Mouse (Mus musculus): Measurements from ENCODE around the gene Abca9.

The Abca9 gene

GRCm38 (mm10) chr11:110167459-110168251 lies at the start of gene Abca9:
Gene Abca9, minus strand, starts transcription at chr11:110168196.
- DNase-seq (ENCODE audit: low spot score in 2 of 2), result peak; percentile 18 to 33

GRCm38 (mm10) chr11:110217118-110217517 lies 49.1 kb upstream of the Abca9 start:
- no peak for DNase-seq (ENCODE audit: low spot score in 2 of 2)

- no peak for DNase-seq (ENCODE audit: low spot score in 2 of 2)
Observed at GRCm38 (mm10) chr11:110203930-110204329, 35.9 kb upstream of the Abca9 start.

- no peak for DNase-seq (ENCODE audit: low spot score in 2 of 2)
Observed at GRCm38 (mm10) chr11:110198882-110199281, 30.9 kb upstream of the Abca9 start.

GRCm38 (mm10) chr11:110196561-110197306 lies 28.7 kb upstream of the Abca9 start:
- DNase-seq (ENCODE audit: low spot score in 2 of 2), result no peak

GRCm38 (mm10) chr11:110195310-110195709 lies 27.3 kb upstream of the Abca9 start:
- no peak for DNase-seq (ENCODE audit: low spot score in 2 of 2)

GRCm38 (mm10) chr11:110171212-110171611 lies 3.2 kb upstream of the Abca9 start:
- no peak for DNase-seq (ENCODE audit: low spot score in 2 of 2)

- no peak for DNase-seq (ENCODE audit: low spot score in 2 of 2)
Observed at GRCm38 (mm10) chr11:110165822-110166221, 2.2 kb downstream of the Abca9 start.

GRCm38 (mm10) chr11:110165409-110165808 lies 2.6 kb downstream of the Abca9 start:
- DNase-seq (ENCODE audit: low spot score in 2 of 2), result no peak

- no peak for DNase-seq (ENCODE audit: low spot score in 2 of 2)
Observed at GRCm38 (mm10) chr11:110157059-110157458, 10.9 kb downstream of the Abca9 start.

- DNase-seq (ENCODE audit: low spot score in 2 of 2), result no peak
Observed at GRCm38 (mm10) chr11:110155985-110156384, 12.0 kb downstream of the Abca9 start.

- no peak for DNase-seq (ENCODE audit: low spot score in 2 of 2)
Observed at GRCm38 (mm10) chr11:110147640-110148039, 20.4 kb downstream of the Abca9 start.

- no peak for DNase-seq (ENCODE audit: low spot score in 2 of 2)
Observed at GRCm38 (mm10) chr11:110145421-110145820, 22.6 kb downstream of the Abca9 start.

GRCm38 (mm10) chr11:110130760-110131159 lies 37.2 kb downstream of the Abca9 start:
- no peak for DNase-seq (ENCODE audit: low spot score in 2 of 2)

- DNase-seq (ENCODE audit: low spot score in 2 of 2), result no peak
Observed at GRCm38 (mm10) chr11:110111137-110111536, 56.9 kb downstream of the Abca9 start.

GRCm38 (mm10) chr11:110101437-110101836 lies 66.6 kb downstream of the Abca9 start:
- no peak for DNase-seq (ENCODE audit: low spot score in 2 of 2)

GRCm38 (mm10) chr11:110098901-110099300 lies 69.1 kb downstream of the Abca9 start:
- no peak for DNase-seq (ENCODE audit: low spot score in 2 of 2)

GRCm38 (mm10) chr11:110097465-110097864 lies 70.5 kb downstream of the Abca9 start:
- DNase-seq (ENCODE audit: low spot score in 2 of 2), result no peak

GRCm38 (mm10) chr11:110095858-110096257 lies 72.1 kb downstream of the Abca9 start, which contains the start of gene Abca8a:
Gene Abca8a, minus strand, starts transcription at chr11:110095978.
- peak in 1 of 2 experiments; percentile 11 for DNase-seq (ENCODE audit: low spot score in 2 of 2)

GRCm38 (mm10) chr11:110094846-110095380 lies 73.1 kb downstream of the Abca9 start:
- no peak for DNase-seq (ENCODE audit: low spot score in 2 of 2)

GRCm38 (mm10) chr11:110094236-110094635 lies 73.8 kb downstream of the Abca9 start:
- peak in 1 of 2 experiments; percentile 46 for DNase-seq (ENCODE audit: low spot score in 2 of 2)

GRCm38 (mm10) chr11:110091328-110091727 lies 76.7 kb downstream of the Abca9 start:
- no peak for DNase-seq (ENCODE audit: low spot score in 2 of 2)

All from urinary bladder, postnatal 36 days (tissue).